Mouse (Mus musculus): Measurements from ENCODE around the gene Wfikkn1. TPM values are rescaled to one million over a fixed set of nuclear protein-coding genes. Genes with fewer than 3 reads are reported as not detected.
A peak's percentile ranks its signal among the peaks of the same experiment; 100 is the strongest.

Wfikkn1 gene
- total RNA-seq, 2 experiments from 2014 or later = 1.3 to 2.1 TPM

- ATAC-seq (replicated peaks; ENCODE audit: poor library complexity, severe bottlenecking) = no peak
Observed at GRCm38 (mm10) chr17:25840519-25840918, 40.1 kb downstream of the Wfikkn1 start.

GRCm38 (mm10) chr17:25839455-25840235 lies 41.0 kb downstream of the Wfikkn1 start:
- ATAC-seq (replicated peaks; ENCODE audit: poor library complexity, severe bottlenecking) = no peak

GRCm38 (mm10) chr17:25838904-25839303 lies 41.8 kb downstream of the Wfikkn1 start:
- ATAC-seq (replicated peaks; ENCODE audit: poor library complexity, severe bottlenecking) = no peak

GRCm38 (mm10) chr17:25837533-25837932 lies 43.1 kb downstream of the Wfikkn1 start:
- no peak for ATAC-seq (replicated peaks; ENCODE audit: poor library complexity, severe bottlenecking)

GRCm38 (mm10) chr17:25837076-25837410 lies 43.6 kb downstream of the Wfikkn1 start, which contains the start of gene Rhbdl1:
Gene Rhbdl1, minus strand, starts transcription at chr17:25837295.
- peak; percentile 14 for ATAC-seq (replicated peaks; ENCODE audit: poor library complexity, severe bottlenecking)

- ATAC-seq (replicated peaks; ENCODE audit: poor library complexity, severe bottlenecking) = no peak
Observed at GRCm38 (mm10) chr17:25836397-25837075, 44.1 kb downstream of the Wfikkn1 start.

- no peak for ATAC-seq (replicated peaks; ENCODE audit: poor library complexity, severe bottlenecking)
Observed at GRCm38 (mm10) chr17:25835816-25836215, 44.8 kb downstream of the Wfikkn1 start.

GRCm38 (mm10) chr17:25835301-25835700 lies 45.4 kb downstream of the Wfikkn1 start:
- ATAC-seq (replicated peaks; ENCODE audit: poor library complexity, severe bottlenecking) = no peak

- ATAC-seq (replicated peaks; ENCODE audit: poor library complexity, severe bottlenecking) = no peak
Observed at GRCm38 (mm10) chr17:25834595-25835222, 45.9 kb downstream of the Wfikkn1 start.

GRCm38 (mm10) chr17:25833961-25834594 lies 46.6 kb downstream of the Wfikkn1 start:
- no peak for ATAC-seq (replicated peaks; ENCODE audit: poor library complexity, severe bottlenecking)

GRCm38 (mm10) chr17:25833291-25833663 lies 47.4 kb downstream of the Wfikkn1 start, which contains the start of gene Stub1:
Gene Stub1, minus strand, starts transcription at chr17:25833404.
- peak; percentile 67 for ATAC-seq (replicated peaks; ENCODE audit: poor library complexity, severe bottlenecking)

GRCm38 (mm10) chr17:25832436-25833290 lies 48.0 kb downstream of the Wfikkn1 start:
- ATAC-seq (replicated peaks; ENCODE audit: poor library complexity, severe bottlenecking) = peak; percentile 73

- no peak for ATAC-seq (replicated peaks; ENCODE audit: poor library complexity, severe bottlenecking)
Observed at GRCm38 (mm10) chr17:25831451-25832281, 49.0 kb downstream of the Wfikkn1 start.

- ATAC-seq (replicated peaks; ENCODE audit: poor library complexity, severe bottlenecking) = no peak
Observed at GRCm38 (mm10) chr17:25830806-25831431, 49.7 kb downstream of the Wfikkn1 start.

- ATAC-seq (replicated peaks; ENCODE audit: poor library complexity, severe bottlenecking) = no peak
Observed at GRCm38 (mm10) chr17:25830200-25830753, 50.4 kb downstream of the Wfikkn1 start.

- ATAC-seq (replicated peaks; ENCODE audit: poor library complexity, severe bottlenecking) = no peak
Observed at GRCm38 (mm10) chr17:25829558-25830017, 51.1 kb downstream of the Wfikkn1 start.

- ATAC-seq (replicated peaks; ENCODE audit: poor library complexity, severe bottlenecking) = peak; percentile 13
Observed at GRCm38 (mm10) chr17:25828712-25829557, 51.7 kb downstream of the Wfikkn1 start, which contains the start of gene Jmjd8. Gene Jmjd8, plus strand, starts transcription at chr17:25828867.

All from granulocyte monocyte progenitor cell, adult 5-6 weeks (primary cell).